In the genomic region with DNA sequence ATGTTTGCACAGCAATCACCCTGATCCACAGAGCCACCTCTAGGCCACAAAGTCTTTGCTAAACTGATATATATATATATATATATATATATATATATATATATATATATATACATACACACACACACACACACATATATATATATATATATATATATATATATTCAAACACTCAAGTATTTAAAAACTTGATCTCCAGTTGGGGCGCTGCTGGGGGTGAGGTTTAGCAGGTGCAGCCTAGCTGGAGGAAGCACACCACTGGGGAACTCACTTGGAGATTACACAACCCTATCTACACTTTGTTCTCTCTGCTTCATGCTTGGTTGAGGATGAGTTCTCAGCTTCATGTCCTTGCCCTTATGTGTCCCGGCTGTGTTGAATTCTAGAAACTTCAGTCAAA, we compare ENCODE assay signal across 22 mouse cellular contexts.
"Had no signal": no experiment of that assay in that cellular context is flagged by ENCODE, and none has a peak within 500 bp of the region (broad histone marks: within the 10 kb centered on the region; RNA-seq: fewer than 3 reads in every experiment).

No protein-coding gene starts in this region.

- H3K4me3 ChIP-seq: liver, embryonic 13.5 days; liver, embryonic 15.5 days; lung, embryonic 15.5 days; midbrain, embryonic 12.5 days; myocyte; neural tube, embryonic 13.5 days; neural tube, embryonic 15.5 days had no signal

- H3K4me1 ChIP-seq: liver, embryonic 15.5 days had no signal

- DNase-seq: liver, embryonic 13.5 days; liver, postnatal 0 days; lung, adult 2 months; lung, postnatal 14 days; lung, postnatal 36 days; midbrain, embryonic 14.5 days; retina, postnatal 1 day; right cerebral cortex, adult 18-20 months; right cerebral cortex, postnatal 25 days; right cerebral cortex, postnatal 4 days; spleen, adult 18-20 months; thymus, postnatal 25 days had no signal

- H3K27me3 ChIP-seq: neural tube, embryonic 13.5 days had no signal

- H3K4me2 ChIP-seq: liver, embryonic 11.5 days; liver, embryonic 13.5 days; liver, embryonic 15.5 days; lung, embryonic 15.5 days; midbrain, embryonic 12.5 days; neural tube, embryonic 13.5 days; neural tube, embryonic 15.5 days had no signal

- H3K9ac ChIP-seq: liver, embryonic 13.5 days; liver, embryonic 15.5 days; liver, postnatal 0 days; lung, embryonic 15.5 days; midbrain, embryonic 12.5 days; neural tube, embryonic 13.5 days; neural tube, embryonic 15.5 days had no signal

- H3K9me3 ChIP-seq: liver, embryonic 13.5 days; liver, embryonic 15.5 days; lung, embryonic 15.5 days; midbrain, embryonic 12.5 days; neural tube, embryonic 13.5 days; neural tube, embryonic 15.5 days had no signal

- H3K27ac ChIP-seq: liver, embryonic 13.5 days; liver, embryonic 15.5 days; lung, embryonic 15.5 days; macrophage; midbrain, embryonic 12.5 days; neural tube, embryonic 13.5 days; neural tube, embryonic 15.5 days had no signal

- H3K36me3 ChIP-seq: liver, embryonic 13.5 days; liver, embryonic 15.5 days; lung, embryonic 15.5 days; midbrain, embryonic 12.5 days; neural tube, embryonic 13.5 days; neural tube, embryonic 15.5 days had no signal

- ATAC-seq: liver, postnatal 0 days; lung, postnatal 0 days; midbrain, embryonic 16.5 days had no signal
